In genomic region chr3:122365326-122365725, GRCm38 (mm10) we compare ENCODE assay signal across 8 mouse cellular contexts.
DNase-seq lines count a peak whose midpoint lies in the region; ATAC-seq and TF ChIP-seq lines count a peak whose summit lies in the region.

No protein-coding gene starts in this region.

- H3K36me3 ChIP-seq in embryonic facial prominence, embryonic 11.5 days (replicated peaks; ENCODE audit: control insufficient read depth, insufficient read depth, low read depth, low read length): no peaks in the 10 kb centered on the region
- no peaks in the 10 kb centered on the region for H3K36me3 ChIP-seq in heart, embryonic 16.5 days (ENCODE audit: control insufficient read depth, insufficient read depth)
- no peaks in the 10 kb centered on the region for H3K36me3 ChIP-seq in limb, embryonic 14.5 days (ENCODE audit: control insufficient read depth, insufficient read depth, low read length)
- no peaks in the 10 kb centered on the region for H3K36me3 ChIP-seq in neural tube, embryonic 15.5 days

- TF ChIP-seq POLR2A in limb, embryonic 14.5 days (IDR thresholded peaks at IDR 0.05; ENCODE audit: borderline replicate concordance, extremely low read depth, insufficient read depth, insufficient read length): no peak

- H3K4me2 ChIP-seq in embryonic facial prominence, embryonic 11.5 days (ENCODE audit: low read depth, low read length): no peak overlapping the region
- H3K4me2 ChIP-seq in heart, embryonic 16.5 days (ENCODE audit: low read depth, low read length): no peak overlapping the region
- no peak overlapping the region for H3K4me2 ChIP-seq in limb, embryonic 14.5 days (replicated peaks; ENCODE audit: low read depth, low read length, severe bottlenecking)
- no peak overlapping the region for H3K4me2 ChIP-seq in neural tube, embryonic 15.5 days

- H3K4me1 ChIP-seq in embryonic facial prominence, embryonic 11.5 days (ENCODE audit: control insufficient read depth, insufficient read depth, low read length): no peaks in the 10 kb centered on the region
- H3K4me1 ChIP-seq in heart, embryonic 16.5 days (ENCODE audit: control insufficient read depth, insufficient read depth, low read length): peaks cover 13% of the 10 kb centered on the region
- H3K4me1 ChIP-seq in limb, embryonic 14.5 days (ENCODE audit: control insufficient read depth, insufficient read depth, low read length): peaks cover 14% of the 10 kb centered on the region
- H3K4me1 ChIP-seq in neural tube, embryonic 15.5 days: peaks cover 12% of the 10 kb centered on the region

- H3K4me3 ChIP-seq in embryonic facial prominence, embryonic 11.5 days (ENCODE audit: low read depth, low read length): no peak overlapping the region
- H3K4me3 ChIP-seq in heart, embryonic 16.5 days (ENCODE audit: low read length): no peak overlapping the region
- no peak overlapping the region for H3K4me3 ChIP-seq in limb, embryonic 14.5 days (replicated peaks; ENCODE audit: low read length)
- H3K4me3 ChIP-seq in neural tube, embryonic 15.5 days (replicated peaks): no peak overlapping the region

- no peaks in the 10 kb centered on the region for H3K27me3 ChIP-seq in embryonic facial prominence, embryonic 11.5 days (ENCODE audit: control insufficient read depth, insufficient read depth, low read length)
- no peaks in the 10 kb centered on the region for H3K27me3 ChIP-seq in heart, embryonic 16.5 days (ENCODE audit: control insufficient read depth, insufficient read depth, low read length)
- no peaks in the 10 kb centered on the region for H3K27me3 ChIP-seq in limb, embryonic 14.5 days (ENCODE audit: control insufficient read depth, insufficient read depth, low read length)
- H3K27me3 ChIP-seq in neural tube, embryonic 15.5 days (replicated peaks): no peaks in the 10 kb centered on the region

- DNase-seq in frontal cortex, postnatal 10 days (ENCODE audit: low spot score in 2 of 2): no peak
- peak; percentile 18 for DNase-seq in embryonic facial prominence, embryonic 11.5 days (ENCODE audit: low spot score)
- DNase-seq in limb, embryonic 14.5 days (ENCODE audit: low spot score): peak; percentile 30
- DNase-seq in left cerebral cortex, postnatal 10 days (ENCODE audit: extremely low spot score in 1 of 2, low spot score in 2 of 2): no peak
- no peak for DNase-seq in cerebellum, adult 18-20 months

- WGBS in embryonic facial prominence, embryonic 11.5 days: 14% methylated on average over 3 of the region's 3 CpGs
- WGBS in heart, embryonic 16.5 days: 10% methylated on average over 3 of the region's 3 CpGs
- 4% methylated on average over 3 of the region's 3 CpGs for WGBS in limb, embryonic 14.5 days
- WGBS in neural tube, embryonic 15.5 days: 5% methylated on average over 3 of the region's 3 CpGs

- H3K9ac ChIP-seq in embryonic facial prominence, embryonic 11.5 days (replicated peaks; ENCODE audit: low read length): no peak overlapping the region
- 0 out of 2 replicates have a peak overlapping the region, but pooled peaks have one; percentile 4 for H3K9ac ChIP-seq in heart, embryonic 16.5 days (ENCODE audit: low read length)
- H3K9ac ChIP-seq in limb, embryonic 14.5 days (ENCODE audit: low read depth, low read length, severe bottlenecking): no peak overlapping the region
- H3K9ac ChIP-seq in neural tube, embryonic 15.5 days (replicated peaks): no peak overlapping the region

- H3K9me3 ChIP-seq in embryonic facial prominence, embryonic 11.5 days (replicated peaks; ENCODE audit: control insufficient read depth, low read length): no peaks in the 10 kb centered on the region
- H3K9me3 ChIP-seq in heart, embryonic 16.5 days (replicated peaks; ENCODE audit: control insufficient read depth, low read length): no peaks in the 10 kb centered on the region
- H3K9me3 ChIP-seq in limb, embryonic 14.5 days (ENCODE audit: control insufficient read depth, low read length): no peaks in the 10 kb centered on the region
- H3K9me3 ChIP-seq in neural tube, embryonic 15.5 days (replicated peaks): no peaks in the 10 kb centered on the region

- ATAC-seq in frontal cortex, adult (ENCODE audit: low TSS enrichment): 0 out of 2 replicates have a peak, but pooled peaks have one; percentile 32
- 0 out of 2 replicates have a peak, but pooled peaks have one; percentile 52 for ATAC-seq in embryonic facial prominence, embryonic 11.5 days (replicated peaks; ENCODE audit: insufficient number of reproducible peaks, low FRiP score, low TSS enrichment, low read depth)
- ATAC-seq in heart, embryonic 16.5 days (replicated peaks; ENCODE audit: extremely low read depth, insufficient read depth, low FRiP score): peak; percentile 71
- 0 out of 2 replicates have a peak, but pooled peaks have one; percentile 42 for ATAC-seq in limb, embryonic 14.5 days (ENCODE audit: low FRiP score, low read depth)
- peak; percentile 59; the same call in 1 of the 2 replicates for ATAC-seq in neural tube, embryonic 15.5 days (ENCODE audit: low FRiP score)

- H3K27ac ChIP-seq in embryonic facial prominence, embryonic 11.5 days (replicated peaks; ENCODE audit: low read depth, low read length): no peak overlapping the region
- peak overlapping the region; percentile 34; the same call in 1 of the 2 replicates for H3K27ac ChIP-seq in heart, embryonic 16.5 days (ENCODE audit: low read length)
- H3K27ac ChIP-seq in limb, embryonic 14.5 days (replicated peaks; ENCODE audit: low read depth, low read length): no peak overlapping the region
- H3K27ac ChIP-seq in neural tube, embryonic 15.5 days (replicated peaks): peak overlapping the region; percentile 42

- intact Hi-C loops in left cerebral cortex, postnatal 10 days (cut with DNase I): no loop called here

Comparison
In these comparisons a context has a peak if more than half of its experiments do, and no peak if none do; other contexts are left out.
1. DNase-seq: peak in embryonic facial prominence, embryonic 11.5 days (single experiment) and limb, embryonic 14.5 days (single experiment); none in frontal cortex, postnatal 10 days (0 of 2), left cerebral cortex, postnatal 10 days (0 of 2) and cerebellum, adult 18-20 months (0 of 2).
2. H3K27ac ChIP-seq: peak in heart, embryonic 16.5 days (single experiment) and neural tube, embryonic 15.5 days (single experiment); none in embryonic facial prominence, embryonic 11.5 days (single experiment) and limb, embryonic 14.5 days (single experiment).
3. Peak in every context shown above with its lines, with median percentiles within 50 percentile points of each other: ATAC-seq.